29 mouse cellular contexts compared by ENCODE assay signal in the genomic region with DNA sequence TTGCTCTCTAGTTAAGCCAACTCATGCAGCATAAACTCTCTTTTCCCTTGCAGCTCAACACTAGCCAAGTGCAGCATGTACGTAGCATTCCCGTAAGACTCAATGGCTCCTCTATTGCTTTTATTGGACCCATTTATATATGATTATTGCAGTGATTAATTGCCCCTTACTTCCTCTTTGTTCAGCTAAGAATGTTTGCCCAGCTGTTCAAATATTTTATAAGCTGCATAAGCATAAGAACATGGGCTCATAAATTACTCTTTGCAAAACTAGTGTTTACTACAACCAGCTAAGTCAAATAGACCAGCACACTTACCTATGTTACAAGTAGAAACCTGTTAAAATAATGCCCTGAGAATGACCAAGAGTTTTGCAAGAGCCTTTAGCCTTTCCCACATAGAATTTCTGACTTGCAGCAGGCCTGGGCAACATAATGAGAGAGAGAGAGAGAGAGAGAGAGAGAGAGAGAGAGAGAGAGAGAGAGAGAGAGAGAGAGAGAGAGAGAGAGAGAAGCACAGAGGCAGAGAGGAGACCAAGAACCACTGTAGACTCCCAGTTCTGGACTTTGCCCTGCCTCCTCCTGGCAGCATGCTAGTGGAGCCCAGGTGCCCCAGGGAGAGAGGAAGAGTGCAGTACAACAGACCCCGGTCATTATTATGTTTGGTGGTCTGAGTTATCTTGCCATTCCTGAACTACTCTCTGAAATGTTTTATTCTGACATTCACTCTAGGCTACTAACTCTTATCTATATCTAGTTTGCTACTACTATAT. TPM values are rescaled to one million over a fixed set of nuclear protein-coding genes. Genes with fewer than 3 reads are reported as not detected.
A peak's percentile ranks its signal among the peaks of the same experiment; 100 is the strongest.
DNase-seq lines count a peak whose midpoint lies in the region; ATAC-seq and TF ChIP-seq lines count a peak whose summit lies in the region.
"Had no signal": no experiment of that assay in that cellular context is flagged by ENCODE, and none has a peak within 500 bp of the region (broad histone marks: within the 10 kb centered on the region; RNA-seq: fewer than 3 reads in every experiment).

No protein-coding gene starts in this region.

- H3K27ac ChIP-seq in kidney, postnatal 0 days: no peak overlapping the region
- H3K27ac ChIP-seq in liver, embryonic 11.5 days (ENCODE audit: low read depth, low read length): no peak overlapping the region
- no peak overlapping the region for H3K27ac ChIP-seq in hindbrain, embryonic 10.5 days
- H3K27ac ChIP-seq in forebrain, embryonic 14.5 days (ENCODE audit: low read depth, low read length): no peak overlapping the region
- H3K27ac ChIP-seq: embryonic facial prominence, embryonic 10.5 days; forebrain, embryonic 10.5 days; hindbrain, embryonic 13.5 days; midbrain, embryonic 13.5 days had no signal

- no peak overlapping the region for H3K9ac ChIP-seq in kidney, postnatal 0 days (ENCODE audit: low read depth, low read length)
- H3K9ac ChIP-seq in liver, embryonic 11.5 days (ENCODE audit: low read depth, low read length): no peak overlapping the region
- no peak overlapping the region for H3K9ac ChIP-seq in forebrain, embryonic 14.5 days (ENCODE audit: low read length)
- H3K9ac ChIP-seq: forebrain, postnatal 0 days; hindbrain, embryonic 13.5 days; liver, postnatal 0 days; midbrain, embryonic 13.5 days had no signal

- H3K36me3 ChIP-seq in kidney, postnatal 0 days (ENCODE audit: insufficient read depth, low read length): no peaks in the 10 kb centered on the region
- no peaks in the 10 kb centered on the region for H3K36me3 ChIP-seq in liver, embryonic 11.5 days (ENCODE audit: control insufficient read depth, insufficient read depth, low read length)
- no peaks in the 10 kb centered on the region for H3K36me3 ChIP-seq in hindbrain, embryonic 10.5 days
- H3K36me3 ChIP-seq in forebrain, embryonic 14.5 days (ENCODE audit: control insufficient read depth, insufficient read depth, low read length): no peaks in the 10 kb centered on the region
- H3K36me3 ChIP-seq: embryonic facial prominence, embryonic 10.5 days; forebrain, embryonic 10.5 days; G1E; hindbrain, embryonic 13.5 days; midbrain, embryonic 13.5 days had no signal

- H3K9me3 ChIP-seq in kidney, postnatal 0 days (replicated peaks; ENCODE audit: low read length): no peaks in the 10 kb centered on the region
- H3K9me3 ChIP-seq in liver, embryonic 11.5 days (ENCODE audit: control insufficient read depth, low read length): no peaks in the 10 kb centered on the region
- H3K9me3 ChIP-seq in hindbrain, embryonic 10.5 days: no peaks in the 10 kb centered on the region
- no peaks in the 10 kb centered on the region for H3K9me3 ChIP-seq in forebrain, embryonic 14.5 days (replicated peaks; ENCODE audit: control insufficient read depth, low read length)
- H3K9me3 ChIP-seq: embryonic facial prominence, embryonic 10.5 days; forebrain, embryonic 10.5 days; G1E; hindbrain, embryonic 13.5 days; megakaryocyte, embryonic 14.5 days; midbrain, embryonic 13.5 days had no signal

- H3K4me2 ChIP-seq in kidney, postnatal 0 days (ENCODE audit: low read length): no peak overlapping the region
- no peak overlapping the region for H3K4me2 ChIP-seq in liver, embryonic 11.5 days
- H3K4me2 ChIP-seq in forebrain, embryonic 14.5 days (ENCODE audit: low read length): no peak overlapping the region
- H3K4me2 ChIP-seq: hindbrain, embryonic 13.5 days; midbrain, embryonic 13.5 days had no signal

- no peak for TF ChIP-seq CTCF in kidney, postnatal 0 days (IDR thresholded peaks at IDR 0.05; ENCODE audit: low read depth)

- no peak for ATAC-seq in kidney, postnatal 0 days (replicated peaks; ENCODE audit: low FRiP score, low read depth)
- ATAC-seq in liver, embryonic 11.5 days (replicated peaks; ENCODE audit: low FRiP score): no peak
- no peak for ATAC-seq in forebrain, embryonic 14.5 days
- ATAC-seq: forebrain, postnatal 0 days; liver, postnatal 0 days; midbrain, embryonic 13.5 days had no signal

- no peaks in the 10 kb centered on the region for H3K4me1 ChIP-seq in kidney, postnatal 0 days (replicated peaks; ENCODE audit: insufficient read depth, low read length)
- no peaks in the 10 kb centered on the region for H3K4me1 ChIP-seq in liver, embryonic 11.5 days (replicated peaks; ENCODE audit: control insufficient read depth, insufficient read depth, low read length)
- H3K4me1 ChIP-seq in hindbrain, embryonic 10.5 days (replicated peaks): no peaks in the 10 kb centered on the region
- no peaks in the 10 kb centered on the region for H3K4me1 ChIP-seq in forebrain, embryonic 14.5 days (ENCODE audit: control insufficient read depth, insufficient read depth, low read length)
- H3K4me1 ChIP-seq: embryonic facial prominence, embryonic 10.5 days; forebrain, embryonic 10.5 days; hindbrain, embryonic 13.5 days; megakaryocyte, embryonic 14.5 days; midbrain, embryonic 13.5 days had no signal

- 47% methylated on average over 3 of the region's 3 CpGs for WGBS in kidney, postnatal 0 days
- 15% methylated on average over 3 of the region's 3 CpGs for WGBS in large intestine, adult 2 months
- WGBS in liver, embryonic 11.5 days: 85% methylated on average over 3 of the region's 3 CpGs
- 93% methylated on average over 3 of the region's 3 CpGs for WGBS in hindbrain, embryonic 10.5 days
- WGBS in forebrain, embryonic 14.5 days: 79% methylated on average over 3 of the region's 3 CpGs

- no peak overlapping the region for H3K4me3 ChIP-seq in kidney, postnatal 0 days (replicated peaks; ENCODE audit: low read depth, low read length)
- H3K4me3 ChIP-seq in liver, embryonic 11.5 days (ENCODE audit: low read depth, low read length): no peak overlapping the region
- no peak overlapping the region for H3K4me3 ChIP-seq in hindbrain, embryonic 10.5 days
- no peak overlapping the region for H3K4me3 ChIP-seq in forebrain, embryonic 14.5 days (ENCODE audit: low read depth, low read length)
- H3K4me3 ChIP-seq: embryonic facial prominence, embryonic 10.5 days; forebrain, embryonic 10.5 days; hindbrain, embryonic 13.5 days; megakaryocyte, embryonic 14.5 days; midbrain, embryonic 13.5 days had no signal

- DNase-seq in kidney, postnatal 0 days (ENCODE audit: low spot score): peak; percentile 87
- no peak for DNase-seq in kidney, postnatal 10 days
- DNase-seq in lung, postnatal 25 days (ENCODE audit: low spot score): peak; percentile 2
- no peak for DNase-seq in lung, postnatal 14 days
- DNase-seq in large intestine, adult 2 months (ENCODE audit: low read depth, low spot score): peak; percentile 8
- DNase-seq in liver, embryonic 11.5 days (ENCODE audit: low spot score): no peak
- DNase-seq in hindbrain, embryonic 10.5 days (ENCODE audit: low spot score): no peak
- no peak for DNase-seq in forebrain, embryonic 14.5 days (ENCODE audit: low spot score)
- DNase-seq: adrenal gland, adult 2 months; cerebellum, adult 11 months; cerebellum, postnatal 10 days; forebrain, postnatal 0 days; gastrocnemius, postnatal 14 days; kidney, postnatal 4 days; layer of hippocampus, adult 9-11 months; liver, postnatal 0 days; thymus, postnatal 25 days had no signal

- no peaks in the 10 kb centered on the region for H3K27me3 ChIP-seq in kidney, postnatal 0 days (ENCODE audit: insufficient read depth, low read length)
- H3K27me3 ChIP-seq in liver, embryonic 11.5 days (replicated peaks; ENCODE audit: control insufficient read depth, insufficient read depth, low read length): no peaks in the 10 kb centered on the region
- no peaks in the 10 kb centered on the region for H3K27me3 ChIP-seq in hindbrain, embryonic 10.5 days (ENCODE audit: insufficient read depth, poor library complexity, severe bottlenecking)
- H3K27me3 ChIP-seq in forebrain, embryonic 14.5 days (replicated peaks; ENCODE audit: control insufficient read depth, insufficient read depth, low read length): no peaks in the 10 kb centered on the region
- H3K27me3 ChIP-seq: CH12.LX; hindbrain, embryonic 13.5 days; megakaryocyte, embryonic 14.5 days; midbrain, embryonic 13.5 days had no signal

RNA-seq across cellular contexts. Expression of a gene that starts 20.2 kb away (rescaled TPM):
- polyA plus RNA-seq in kidney, postnatal 0 days (2015; fragmentation: Nextera tagmentation; extraction: Ambion mirVana): not detected in 2 replicates
- polyA plus RNA-seq in large intestine, adult 2 months (2012; rRNA removed): not detected in 2 replicates
- polyA plus RNA-seq in liver, embryonic 11.5 days (2014; fragmentation: Nextera tagmentation; extraction: Ambion mirVana): not detected in 2 replicates
- not detected in 2 replicates for polyA plus RNA-seq in hindbrain, embryonic 10.5 days (2016; fragmentation: Nextera tagmentation; extraction: Ambion mirVana)
- not detected in 2 replicates for polyA plus RNA-seq in forebrain, embryonic 14.5 days (2014; fragmentation: Nextera tagmentation; extraction: Ambion mirVana)
- polyA plus RNA-seq: adrenal gland, adult 2 months; cortical plate, adult 2 months; embryonic facial prominence, embryonic 10.5 days; forebrain, embryonic 10.5 days; forebrain, postnatal 0 days; G1E; heart, embryonic 14.5 days; hindbrain, embryonic 13.5 days; liver, adult 2 months; liver, postnatal 0 days; midbrain, embryonic 13.5 days; neural tube, embryonic 11.5 days; small intestine, adult 2 months had no signal

Comparison
In these comparisons a context has a peak if more than half of its experiments do, and no peak if none do; other contexts are left out.
1. DNase-seq: peak in kidney, postnatal 0 days (single experiment), lung, postnatal 25 days (single experiment) and large intestine, adult 2 months (single experiment); none in kidney, postnatal 10 days (single experiment), lung, postnatal 14 days (single experiment), liver, embryonic 11.5 days (single experiment), hindbrain, embryonic 10.5 days (single experiment) and forebrain, embryonic 14.5 days (single experiment).